Mouse (Mus musculus): ENCODE data around the gene Gm10061. TPM values are rescaled to one million over a fixed set of nuclear protein-coding genes. Genes with fewer than 3 reads are reported as not detected.

Gene Gm10061
- not detected in 2 replicates for polyA plus RNA-seq (2015; fragmentation: Nextera tagmentation; extraction: Ambion mirVana)

DNA sequence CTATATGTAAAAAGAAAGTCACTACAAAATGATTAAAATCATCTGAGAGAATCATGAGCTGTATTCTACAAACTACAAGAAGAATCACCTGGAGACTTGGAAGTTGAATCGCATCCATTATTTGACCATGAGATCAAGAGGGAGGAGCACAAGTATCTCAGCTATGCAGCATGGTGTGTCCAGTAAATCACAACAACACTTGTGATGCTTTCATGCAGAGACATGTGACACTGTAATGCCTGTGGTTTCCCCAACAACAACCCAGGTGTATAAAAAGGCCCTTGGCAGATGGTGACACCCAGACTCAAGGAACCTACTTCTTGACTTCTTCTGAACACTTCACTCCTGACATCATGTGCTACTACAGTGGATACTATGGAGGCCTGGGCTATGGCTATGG is at the start of gene Gm10061:
Gene Gm10061 (plus strand): TSS at position 301 of the 400 bp plus-strand sequence.

DNA sequence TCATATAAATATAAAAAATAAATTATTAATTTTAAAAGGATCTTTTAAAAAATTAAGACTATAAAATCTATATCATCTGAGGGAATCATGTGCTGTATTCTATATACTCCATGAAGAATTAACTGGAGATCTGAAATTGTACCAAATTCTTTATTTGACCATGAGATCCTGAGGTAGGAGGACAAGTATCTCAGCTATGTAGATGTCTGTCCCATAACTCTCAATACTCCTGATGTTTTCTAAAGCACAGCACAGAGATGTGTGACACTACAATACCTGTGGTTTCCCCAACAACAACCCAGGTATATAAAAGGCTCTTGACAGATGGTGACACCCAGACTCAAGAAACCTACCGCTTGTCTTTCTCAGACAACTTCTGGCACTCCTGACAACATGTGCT is 10.3 kb upstream of the Gm10061 start, which contains the start of gene Gm6358:
Gene Gm6358 (plus strand): TSS at position 301 of the 400 bp plus-strand sequence.

DNA sequence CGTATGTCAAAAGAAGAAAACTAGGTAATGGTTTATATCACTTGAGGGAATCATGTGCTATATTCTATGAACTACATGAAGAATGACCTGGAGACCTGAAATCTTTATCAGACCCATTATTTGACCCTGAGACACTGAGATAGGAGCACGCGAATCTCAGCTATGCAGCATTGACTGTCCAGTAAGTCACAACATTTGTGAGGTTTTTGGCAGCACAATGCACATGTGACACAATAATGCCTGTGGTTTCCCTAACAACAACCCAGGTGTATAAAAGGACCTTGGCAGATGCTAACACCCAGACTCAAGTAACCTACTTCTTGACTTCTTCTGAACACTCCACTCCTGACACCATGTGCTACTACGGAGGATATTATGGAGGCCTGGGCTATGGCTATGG is 6.8 kb downstream of the Gm10061 start, which contains the start of gene Gm9789:
Gene Gm9789 (plus strand): TSS at position 301 of the 400 bp plus-strand sequence.

DNA sequence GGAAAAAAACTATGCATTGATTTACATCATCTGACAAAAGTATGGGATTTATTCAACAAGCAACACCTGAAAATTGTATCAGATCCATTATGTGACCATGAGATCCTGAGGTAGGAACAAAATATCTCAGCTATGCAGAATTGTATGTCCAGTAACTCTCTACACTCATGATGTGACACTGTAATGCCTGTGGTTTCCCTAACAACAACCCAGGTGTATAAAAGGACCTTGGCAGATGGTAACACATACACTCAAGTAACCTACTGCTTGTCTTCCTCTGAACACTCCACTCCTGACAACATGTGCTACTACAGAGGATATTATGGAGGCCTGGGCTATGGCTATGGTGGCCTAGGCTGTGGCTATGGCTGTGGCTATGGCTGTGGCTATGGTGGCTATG is 18.3 kb downstream of the Gm10061 start, which contains the start of gene Gm7735:
Gene Gm7735 (plus strand): TSS at position 301 of the 400 bp plus-strand sequence.

DNA sequence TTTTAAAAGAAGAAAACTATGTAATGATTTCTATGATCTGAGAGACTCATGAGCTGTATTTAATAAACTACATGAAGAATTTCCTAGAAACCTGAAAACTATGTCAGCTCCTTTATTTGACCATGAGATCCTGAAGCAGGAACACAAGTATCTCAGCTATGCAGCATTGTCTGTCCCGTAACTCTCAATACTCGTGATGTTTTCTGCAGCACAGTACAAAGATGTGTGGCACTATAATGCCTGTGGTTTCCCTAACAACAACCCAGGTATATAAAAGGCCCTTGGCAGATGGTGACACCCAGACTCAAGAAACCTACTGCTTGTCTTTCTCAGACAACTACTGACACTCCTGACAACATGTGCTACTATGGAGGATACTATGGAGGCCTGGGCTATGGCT is 23.5 kb downstream of the Gm10061 start, which contains the start of gene 1110057P08Rik:
Gene 1110057P08Rik (plus strand): TSS at position 301 of the 400 bp plus-strand sequence.

Other genes with a start within 250 kb of the Gm10061 start
- not detected in 2 replicates for gene Krtap19-9b, start 218.8 kb upstream of the Gm10061 start, polyA plus RNA-seq (2015; fragmentation: Nextera tagmentation; extraction: Ambion mirVana)
- gene Krtap16-3, start 188.2 kb upstream of the Gm10061 start, polyA plus RNA-seq (2015; fragmentation: Nextera tagmentation; extraction: Ambion mirVana) = not detected in 2 replicates
- not detected in 2 replicates for gene Krtap22-2, start 140.3 kb upstream of the Gm10061 start, polyA plus RNA-seq (2015; fragmentation: Nextera tagmentation; extraction: Ambion mirVana)
- gene Gm10229, start 135.8 kb upstream of the Gm10061 start, polyA plus RNA-seq (2015; fragmentation: Nextera tagmentation; extraction: Ambion mirVana) = not detected in 2 replicates
- not detected in 2 replicates for gene Krtap6-1, start 119.4 kb upstream of the Gm10061 start, polyA plus RNA-seq (2015; fragmentation: Nextera tagmentation; extraction: Ambion mirVana)
- gene Gm10228, start 109.6 kb upstream of the Gm10061 start, polyA plus RNA-seq (2015; fragmentation: Nextera tagmentation; extraction: Ambion mirVana) = not detected in 2 replicates
- not detected in 2 replicates for gene Krtap6-5, start 103.2 kb upstream of the Gm10061 start, polyA plus RNA-seq (2015; fragmentation: Nextera tagmentation; extraction: Ambion mirVana)
- gene 1110025L11Rik, start 87.1 kb upstream of the Gm10061 start, polyA plus RNA-seq (2015; fragmentation: Nextera tagmentation; extraction: Ambion mirVana) = not detected in 2 replicates
- gene Krtap6-3, start 67.1 kb upstream of the Gm10061 start, polyA plus RNA-seq (2015; fragmentation: Nextera tagmentation; extraction: Ambion mirVana) = not detected in 2 replicates
- gene Gm6358, start 10.2 kb upstream of the Gm10061 start, polyA plus RNA-seq (2015; fragmentation: Nextera tagmentation; extraction: Ambion mirVana) = not detected in 2 replicates
- gene Gm9789, start 6.9 kb downstream of the Gm10061 start, polyA plus RNA-seq (2015; fragmentation: Nextera tagmentation; extraction: Ambion mirVana) = not detected in 2 replicates
- not detected in 2 replicates for gene Gm7735, start 18.4 kb downstream of the Gm10061 start, polyA plus RNA-seq (2015; fragmentation: Nextera tagmentation; extraction: Ambion mirVana)
- not detected in 2 replicates for gene 1110057P08Rik, start 23.6 kb downstream of the Gm10061 start, polyA plus RNA-seq (2015; fragmentation: Nextera tagmentation; extraction: Ambion mirVana)
- not detected in 2 replicates for gene Krtap20-2, start 54.8 kb downstream of the Gm10061 start, polyA plus RNA-seq (2015; fragmentation: Nextera tagmentation; extraction: Ambion mirVana)